Mouse (Mus musculus) hindbrain, embryonic 13.5 days (tissue): ENCODE data around the gene Adipor2. TPM values are rescaled to one million over a fixed set of nuclear protein-coding genes. Genes with fewer than 3 reads are reported as not detected.

Experiments used
- ATAC-seq: fragments of 200-750 bp; cut with Nextera tagmentation; 2 replicates; pipeline ENCODE4 v1.8.0; 2017; ENCODE audit warnings: moderate TSS enrichment; ENCODE audit not compliant: low FRiP score
- H3K27ac ChIP-seq: fragments of 300-500 bp; sonication (generic); 2 replicates; pipeline ENCODE4 v1.5.1; 2015; ENCODE audit warnings: inconsistent platforms, mild to moderate bottlenecking, moderate library complexity
- H3K27me3 ChIP-seq: fragments of 300-500 bp; sonication (generic); 2 replicates; pipeline ENCODE4 v1.6.1; 2015; ENCODE audit warnings: mild to moderate bottlenecking, inconsistent platforms
- H3K36me3 ChIP-seq: fragments of 300-500 bp; sonication (generic); 2 replicates; pipeline ENCODE4 v1.6.1; 2015; ENCODE audit warnings: mild to moderate bottlenecking, inconsistent platforms
- H3K4me1 ChIP-seq: fragments of 300-500 bp; sonication (generic); replicated peaks from 2 replicates; pipeline ENCODE4 v1.6.1; 2015; ENCODE audit warnings: inconsistent platforms
- H3K4me2 ChIP-seq: fragments of 300-500 bp; sonication (generic); 2 replicates; pipeline ENCODE4 v1.6.1; 2015; ENCODE audit warnings: inconsistent platforms, mild to moderate bottlenecking, moderate library complexity
- H3K4me3 ChIP-seq: fragments of 300-500 bp; sonication (generic); 2 replicates; pipeline ENCODE4 v1.5.1; 2015; ENCODE audit warnings: mild to moderate bottlenecking, inconsistent platforms
- H3K9ac ChIP-seq: fragments of 300-500 bp; sonication (generic); 2 replicates; pipeline ENCODE4 v1.6.1; 2015; ENCODE audit warnings: mild to moderate bottlenecking, inconsistent platforms
- H3K9me3 ChIP-seq: fragments of 300-500 bp; sonication (generic); 2 replicates; pipeline ENCODE4 v1.6.1; 2016; ENCODE audit warnings: inconsistent platforms
- WGBS: fragments of 180-500 bp; shearing (Covaris S2); methylation state at CpG from one replicate; pipeline ENCODE4 v1.1.7; 2015; 5-methylcytosine and 5-hydroxymethylcytosine counted together
- polyA plus RNA-seq: library from polyadenylated mRNA; unstranded; fragments of >200 nt; fragmentation: Nextera tagmentation; extraction: Ambion mirVana; gene quantifications from 2 replicates; pipeline ENCODE4 v1.2.1, GENCODE M21; 2015

The Adipor2 gene
- polyA plus RNA-seq, 1 experiment from 2014 or later: 44.1 TPM

GRCm38 (mm10) chr6:119314751-119315476, 102.6 kb downstream of the Adipor2 start:
- Histone ChIP-seq H3K36me3 (peaks cover 7% of the 10 kb centered on the region), H3K4me2 (no peak overlapping the region), H3K27ac (peak overlapping the region; percentile 30; the same call in 1 of the 2 replicates), H3K4me3 (no peak overlapping the region), H3K9ac (no peak overlapping the region), H3K27me3 (no peaks in the 10 kb centered on the region), H3K9me3 (no peaks in the 10 kb centered on the region), H3K4me1 (peaks cover 41% of the 10 kb centered on the region)
- WGBS: 60% methylated on average over 7 of the region's 7 CpGs
- ATAC-seq: no peak

- H3K4me2 ChIP-seq: no peak overlapping the region
- ATAC-seq: peak; percentile 71
- H3K27ac ChIP-seq: peak overlapping the region; percentile 72
- no peaks in the 10 kb centered on the region for H3K9me3 ChIP-seq
- H3K4me1 ChIP-seq: peaks cover 40% of the 10 kb centered on the region
- H3K9ac ChIP-seq: no peak overlapping the region
- no peaks in the 10 kb centered on the region for H3K27me3 ChIP-seq
- peaks cover 7% of the 10 kb centered on the region for H3K36me3 ChIP-seq
- 50% methylated on average over 13 of the region's 14 CpGs for WGBS
- no peak overlapping the region for H3K4me3 ChIP-seq
These were observed 103.7 kb downstream of the Adipor2 start for GRCm38 (mm10) chr6:119313588-119314375.

- ATAC-seq: no peak
These were observed 104.4 kb downstream of the Adipor2 start for GRCm38 (mm10) chr6:119313096-119313495.

GRCm38 (mm10) chr6:119312381-119312780, 105.1 kb downstream of the Adipor2 start:
- Histone ChIP-seq H3K27ac (no peak overlapping the region), H3K9me3 (no peaks in the 10 kb centered on the region), H3K4me2 (no peak overlapping the region), H3K4me3 (no peak overlapping the region), H3K9ac (no peak overlapping the region), H3K4me1 (peaks cover 38% of the 10 kb centered on the region), H3K27me3 (no peaks in the 10 kb centered on the region), H3K36me3 (peaks cover 7% of the 10 kb centered on the region)
- no peak for ATAC-seq
- 88% methylated on average over 6 of the region's 6 CpGs for WGBS

More at GRCm38 (mm10) chr6:119313096-119313495, 104.4 kb downstream of the Adipor2 start:
- 68% methylated on average over 3 of the region's 3 CpGs for WGBS
- Histone ChIP-seq H3K27ac (peak overlapping the region; percentile 72), H3K36me3 (peaks cover 7% of the 10 kb centered on the region), H3K4me1 (peaks cover 40% of the 10 kb centered on the region), H3K9ac (no peak overlapping the region), H3K27me3 (no peaks in the 10 kb centered on the region), H3K4me2 (no peak overlapping the region), H3K4me3 (no peak overlapping the region), H3K9me3 (no peaks in the 10 kb centered on the region)

- no peak overlapping the region for H3K27ac ChIP-seq
- H3K9me3 ChIP-seq: no peaks in the 10 kb centered on the region
- H3K27me3 ChIP-seq: no peaks in the 10 kb centered on the region
- H3K4me1 ChIP-seq: peaks cover 35% of the 10 kb centered on the region
- no peaks in the 10 kb centered on the region for H3K36me3 ChIP-seq
- no peak overlapping the region for H3K4me2 ChIP-seq
- no peak for ATAC-seq
- no peak overlapping the region for H3K9ac ChIP-seq
- WGBS: 56% methylated on average over 9 of the region's 9 CpGs
- H3K4me3 ChIP-seq: no peak overlapping the region
These were observed 107.3 kb downstream of the Adipor2 start for GRCm38 (mm10) chr6:119310176-119310575.

GRCm38 (mm10) chr6:119307867-119308413, 109.6 kb downstream of the Adipor2 start:
- Histone ChIP-seq H3K27ac (peak overlapping the region; percentile 24; the same call in 1 of the 2 replicates), H3K4me1 (peaks cover 12% of the 10 kb centered on the region), H3K9me3 (no peaks in the 10 kb centered on the region), H3K27me3 (no peaks in the 10 kb centered on the region), H3K4me2 (no peak overlapping the region), H3K4me3 (no peak overlapping the region), H3K9ac (no peak overlapping the region), H3K36me3 (no peaks in the 10 kb centered on the region)
- no peak for ATAC-seq
- WGBS: 53% methylated on average over 10 of the region's 10 CpGs

GRCm38 (mm10) chr6:119303331-119303730, 114.2 kb downstream of the Adipor2 start:
- no peak overlapping the region for H3K4me3 ChIP-seq
- no peak overlapping the region for H3K4me2 ChIP-seq
- H3K4me1 ChIP-seq: 0 out of 2 replicates have a peak, but pooled peaks cover 5% of the 10 kb centered on the region
- H3K9me3 ChIP-seq: no peaks in the 10 kb centered on the region
- no peak for ATAC-seq
- WGBS: 91% methylated on average over 6 of the region's 6 CpGs
- H3K9ac ChIP-seq: no peak overlapping the region
- H3K27me3 ChIP-seq: no peaks in the 10 kb centered on the region
- H3K27ac ChIP-seq: no peak overlapping the region
- no peaks in the 10 kb centered on the region for H3K36me3 ChIP-seq

Other genes starting within 250 kb of the Adipor2 start
- gene Dcp1b, start 242.5 kb downstream of the Adipor2 start, polyA plus RNA-seq: 13.8 TPM in 2 replicates
- 5.9 and 6.9 TPM in 2 replicates for gene Cacna1c, start 221.3 kb downstream of the Adipor2 start, polyA plus RNA-seq
- gene Cacna2d4, start 181.2 kb downstream of the Adipor2 start, polyA plus RNA-seq: 0.60 and 0.61 TPM in 2 replicates
- gene Lrtm2, start 86.9 kb downstream of the Adipor2 start, polyA plus RNA-seq: 5.0 and 5.1 TPM in 2 replicates
- gene Fbxl14, start 62.0 kb upstream of the Adipor2 start, polyA plus RNA-seq: 3.2 and 3.3 TPM in 2 replicates
- 4.1 and 5.0 TPM in 2 replicates for gene Wnt5b, start 126.6 kb upstream of the Adipor2 start, polyA plus RNA-seq